23 mouse cellular contexts compared by ENCODE assay signal in the genomic region with DNA sequence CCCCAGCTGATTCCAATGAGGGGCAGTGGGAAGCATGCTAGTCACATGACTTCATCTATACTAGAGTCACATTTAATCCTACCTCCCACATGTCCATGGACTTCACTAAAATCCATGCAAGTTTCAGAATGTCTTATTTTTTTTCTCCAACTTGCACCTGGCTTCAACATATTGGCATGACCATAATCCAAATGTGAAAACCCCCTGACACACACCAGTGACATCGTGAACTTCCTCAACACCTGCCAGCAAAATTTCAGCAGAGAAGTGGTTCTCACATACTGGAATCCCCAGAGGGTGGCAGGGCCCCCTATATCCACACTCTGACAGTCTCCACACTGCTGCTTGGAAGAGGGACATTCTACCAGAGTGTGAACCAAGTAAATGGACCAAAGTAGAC. TPM values are rescaled to one million over a fixed set of nuclear protein-coding genes. Genes with fewer than 3 reads are reported as not detected.
DNase-seq lines count a peak whose midpoint lies in the region; ATAC-seq and TF ChIP-seq lines count a peak whose summit lies in the region.
"Had no signal": no experiment of that assay in that cellular context is flagged by ENCODE, and none has a peak within 500 bp of the region (broad histone marks: within the 10 kb centered on the region; RNA-seq: fewer than 3 reads in every experiment).

No protein-coding gene starts in this region.

- H3K9ac ChIP-seq in midbrain, embryonic 11.5 days (ENCODE audit: low read length), result no peak overlapping the region
- no peak overlapping the region for H3K9ac ChIP-seq in midbrain, embryonic 14.5 days (replicated peaks; ENCODE audit: low read length)
- no peak overlapping the region for H3K9ac ChIP-seq in CH12.LX (ENCODE audit: insufficient read depth, low read depth)

- 0 out of 2 replicates have a peak, but pooled peaks have one; percentile 32 for TF ChIP-seq EP300 in CH12.LX (IDR thresholded peaks at IDR 0.05; ENCODE audit: low read length)

- no peaks in the 10 kb centered on the region for H3K27me3 ChIP-seq in midbrain, embryonic 11.5 days (ENCODE audit: control insufficient read depth, insufficient read depth, low read length)
- H3K27me3 ChIP-seq in midbrain, embryonic 14.5 days (ENCODE audit: control insufficient read depth, insufficient read depth, low read length), result no peaks in the 10 kb centered on the region
- no peaks in the 10 kb centered on the region for H3K27me3 ChIP-seq in CH12.LX (replicated peaks)
- H3K27me3 ChIP-seq in hindbrain, embryonic 10.5 days (ENCODE audit: insufficient read depth, poor library complexity, severe bottlenecking), result no peaks in the 10 kb centered on the region
- H3K27me3 ChIP-seq: Patski had no signal

- no peaks in the 10 kb centered on the region for H3K36me3 ChIP-seq in midbrain, embryonic 11.5 days (ENCODE audit: control insufficient read depth, insufficient read depth, low read length)
- H3K36me3 ChIP-seq in midbrain, embryonic 14.5 days (ENCODE audit: control insufficient read depth, insufficient read depth, low read length), result no peaks in the 10 kb centered on the region
- H3K36me3 ChIP-seq in CH12.LX (replicated peaks in 1 of 2; ENCODE audit: control insufficient read depth in 1 of 2, insufficient read depth in 1 of 2, low read length in 1 of 2), result no peaks in the 10 kb centered on the region
- H3K36me3 ChIP-seq in hindbrain, embryonic 10.5 days, result no peaks in the 10 kb centered on the region
- H3K36me3 ChIP-seq: G1E had no signal

- no peak for ATAC-seq in midbrain, embryonic 11.5 days (ENCODE audit: low FRiP score)
- ATAC-seq in midbrain, embryonic 14.5 days (ENCODE audit: low FRiP score, low TSS enrichment), result no peak
- ATAC-seq: activated CD4-positive, CD25-positive, alpha-beta regulatory T cell, adult 4 months; CD4-positive, CD25-positive, alpha-beta regulatory T cell, adult 4 months; Patski had no signal

- WGBS in midbrain, embryonic 11.5 days, result 95% methylated on average over 1 of the region's 1 CpGs
- WGBS in midbrain, embryonic 14.5 days, result 90% methylated on average over 1 of the region's 1 CpGs
- WGBS in hindbrain, embryonic 10.5 days, result 86% methylated on average over 1 of the region's 1 CpGs

- no peak overlapping the region for H3K4me3 ChIP-seq in midbrain, embryonic 11.5 days (ENCODE audit: low read depth, low read length)
- no peak overlapping the region for H3K4me3 ChIP-seq in midbrain, embryonic 14.5 days (replicated peaks; ENCODE audit: low read depth, low read length)
- H3K4me3 ChIP-seq in CH12.LX (replicated peaks in 1 of 3; ENCODE audit: low read depth in 2 of 3, low read length in 2 of 3, poor library complexity in 1 of 3), result no peak overlapping the region
- H3K4me3 ChIP-seq in hindbrain, embryonic 10.5 days, result no peak overlapping the region

- dilution Hi-C loops in CH12.LX (cut with MboI; ENCODE audit: extremely low pct_ligation_motif_present, extremely low pct_unique_long_range_greater_than_20kb, low sequenced_read_pairs), result no loop called here

- H3K79me2 ChIP-seq in CH12.LX (replicated peaks; ENCODE audit: control insufficient read depth, extremely low read depth, insufficient read depth, poor library complexity, severe bottlenecking), result no peaks in the 10 kb centered on the region

- H3K27ac ChIP-seq in midbrain, embryonic 11.5 days (ENCODE audit: low read depth, low read length), result no peak overlapping the region
- no peak overlapping the region for H3K27ac ChIP-seq in midbrain, embryonic 14.5 days (replicated peaks; ENCODE audit: low read depth, low read length)
- H3K27ac ChIP-seq in CH12.LX (ENCODE audit: insufficient read depth, low read depth), result no peak overlapping the region
- H3K27ac ChIP-seq in hindbrain, embryonic 10.5 days, result no peak overlapping the region

- TF ChIP-seq RAD21 in CH12.LX (IDR thresholded peaks at IDR 0.05; ENCODE audit: low read depth, low read length), result no peak

- TF ChIP-seq CTCF in CH12.LX (conservative IDR thresholded peaks at IDR 0.05 in 1 of 2, IDR thresholded peaks at IDR 0.05 in 1 of 2; ENCODE audit: low read depth in 2 of 2, low read length in 2 of 2), result no peak

- H3K4me2 ChIP-seq in midbrain, embryonic 11.5 days, result no peak overlapping the region
- H3K4me2 ChIP-seq in midbrain, embryonic 14.5 days (ENCODE audit: low read length), result no peak overlapping the region
- H3K4me2 ChIP-seq in CH12.LX (ENCODE audit: insufficient read depth, low read depth, poor library complexity, severe bottlenecking), result no peak overlapping the region

- peak; percentile 54 for DNase-seq in midbrain, embryonic 11.5 days (ENCODE audit: low spot score, missing footprints)
- no peak for DNase-seq in midbrain, embryonic 14.5 days
- DNase-seq in A20 (ENCODE audit: low read depth, low spot score) (peak; percentile 60), CH12.LX (ENCODE audit: extremely low read depth) (peak; percentile 41)
- no peak for DNase-seq in layer of hippocampus, adult 9-11 months
- DNase-seq in hindbrain, embryonic 10.5 days (ENCODE audit: low spot score), result no peak
- DNase-seq: adrenal gland, adult 2 months; adrenal gland, adult 8-10 months; adrenal gland, postnatal 10 days; adrenal gland, postnatal 14 days; adrenal gland, postnatal 25 days; adrenal gland, postnatal 36 days; B cell, adult 2 months; cerebellum, adult 11 months; cerebellum, adult 11-12 months; cerebellum, adult 18-20 months; cerebellum, adult 2 months; cerebellum, adult 8-10 months had no signal

- no peaks in the 10 kb centered on the region for H3K9me3 ChIP-seq in midbrain, embryonic 11.5 days (ENCODE audit: control insufficient read depth, low read length)
- no peaks in the 10 kb centered on the region for H3K9me3 ChIP-seq in midbrain, embryonic 14.5 days (ENCODE audit: control insufficient read depth, low read length)
- no peaks in the 10 kb centered on the region for H3K9me3 ChIP-seq in CH12.LX (replicated peaks; ENCODE audit: low read length)
- no peaks in the 10 kb centered on the region for H3K9me3 ChIP-seq in hindbrain, embryonic 10.5 days
- H3K9me3 ChIP-seq: G1E had no signal

- in situ Hi-C loops in CH12.LX (cut with MboI; ENCODE audit: low pct_ligation_motif_present, low pct_unique_long_range_greater_than_20kb, low sequenced_read_pairs), result no loop called here

- no peaks in the 10 kb centered on the region for H3K4me1 ChIP-seq in midbrain, embryonic 11.5 days (ENCODE audit: control insufficient read depth, insufficient read depth, low read length)
- peaks cover 3% of the 10 kb centered on the region; the same call in 1 of the 2 replicates for H3K4me1 ChIP-seq in midbrain, embryonic 14.5 days (ENCODE audit: control insufficient read depth, insufficient read depth, low read length)
- peaks cover 0 to 37% of the 10 kb centered on the region in 2 experiments; a peak in 2 of 4 replicates for H3K4me1 ChIP-seq in CH12.LX (ENCODE audit: control insufficient read depth in 1 of 2, insufficient read depth in 2 of 2)
- H3K4me1 ChIP-seq in hindbrain, embryonic 10.5 days (replicated peaks), result peaks cover 7% of the 10 kb centered on the region; the same call in 1 of the 2 replicates

- TF ChIP-seq POLR2A in CH12.LX (IDR thresholded peaks at IDR 0.05; ENCODE audit: low read depth, low read length), result no peak

TF ChIP-seq in CH12.LX, 34 proteins besides CTCF, POLR2A, EP300 and RAD21:
- TF ChIP-seq MXI1 (IDR thresholded peaks at IDR 0.05; ENCODE audit: low read depth, low read length), result no peak
- TF ChIP-seq ZMIZ1 (IDR thresholded peaks at IDR 0.05; ENCODE audit: low read depth, low read length), result no peak
- TF ChIP-seq BHLHE40 (IDR thresholded peaks at IDR 0.05; ENCODE audit: low read depth, low read length), result no peak
- no peak for TF ChIP-seq GABPA (IDR thresholded peaks at IDR 0.05; ENCODE audit: insufficient replicate concordance, low read depth, low read length)
TF ChIP-seq in CH12.LX: peak in this region for 0.

RNA-seq across cellular contexts. Expression of a gene that starts 57.7 kb away (rescaled TPM):
- 16.8 and 17.9 TPM in 2 replicates for polyA plus RNA-seq in midbrain, embryonic 11.5 days (2014; fragmentation: Nextera tagmentation; extraction: Ambion mirVana)
- polyA plus RNA-seq in midbrain, embryonic 14.5 days (2014; fragmentation: Nextera tagmentation; extraction: Ambion mirVana), result 19.3 and 23.8 TPM in 2 replicates
- total RNA-seq in CH12.LX (2012; rRNA removed) (4.4 TPM in 2 replicates), CH12.LX (2014; rRNA removed) (2.2 and 2.6 TPM in 2 replicates)
- 3.3 and 4.4 TPM in 2 replicates for polyA plus RNA-seq in CH12.LX (2012; ENCODE audit: insufficient read length, low read depth)
- polyA plus RNA-seq in hindbrain, embryonic 10.5 days (2016; fragmentation: Nextera tagmentation; extraction: Ambion mirVana), result 22.9 and 32.9 TPM in 2 replicates
- total RNA-seq: MEL had no signal

Comparison
In these comparisons a context has a peak if more than half of its experiments do, and no peak if none do; other contexts are left out.
1. DNase-seq: peak in midbrain, embryonic 11.5 days (single experiment), A20 (single experiment) and CH12.LX (single experiment); none in midbrain, embryonic 14.5 days (single experiment), layer of hippocampus, adult 9-11 months (single experiment) and hindbrain, embryonic 10.5 days (single experiment).